In the genomic region with DNA sequence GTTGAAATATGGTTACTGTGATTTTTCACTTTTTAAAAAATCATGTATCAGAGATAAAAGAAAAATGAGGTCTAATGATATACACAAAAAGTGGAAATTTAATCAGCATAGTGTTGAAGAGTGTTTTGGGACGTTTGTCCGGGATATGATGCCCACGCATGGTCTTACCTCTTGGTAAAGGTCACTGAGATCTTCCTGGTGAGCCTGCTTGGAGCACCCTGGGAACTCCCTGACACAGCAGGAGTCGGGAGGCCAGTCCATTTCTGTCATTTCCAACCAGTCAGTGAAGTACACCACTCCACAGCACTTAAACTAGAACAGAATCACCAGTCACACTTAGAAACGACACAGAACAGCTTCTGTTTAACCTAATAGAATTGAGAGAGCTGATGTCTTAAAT, we compare ENCODE assay signal across 18 mouse cellular contexts. TPM values are rescaled to one million over a fixed set of nuclear protein-coding genes. Genes with fewer than 3 reads are reported as not detected.
A peak's percentile ranks its signal among the peaks of the same experiment; 100 is the strongest.
DNase-seq lines count a peak whose midpoint lies in the region; ATAC-seq lines count a peak whose summit lies in the region.
"Had no signal": no experiment of that assay in that cellular context is flagged by ENCODE, and none has a peak within 500 bp of the region (broad histone marks: within the 10 kb centered on the region; RNA-seq: fewer than 3 reads in every experiment).

No protein-coding gene starts in this region.

- H3K36me3 ChIP-seq in forebrain, embryonic 12.5 days (replicated peaks) = peaks cover 15% of the 10 kb centered on the region
- H3K36me3 ChIP-seq in forebrain, embryonic 10.5 days (replicated peaks) = peaks cover 31% of the 10 kb centered on the region
- peaks cover 14% of the 10 kb centered on the region for H3K36me3 ChIP-seq in hindbrain, embryonic 14.5 days (replicated peaks; ENCODE audit: control insufficient read depth, insufficient read depth)
- H3K36me3 ChIP-seq in hindbrain, embryonic 12.5 days = peaks cover 6% of the 10 kb centered on the region
- H3K36me3 ChIP-seq in midbrain, embryonic 13.5 days = peaks cover 6% of the 10 kb centered on the region
- 0 out of 2 replicates have a peak, but pooled peaks cover 4% of the 10 kb centered on the region for H3K36me3 ChIP-seq in midbrain, embryonic 14.5 days (ENCODE audit: control insufficient read depth, insufficient read depth, low read length)
- peaks cover 28% of the 10 kb centered on the region for H3K36me3 ChIP-seq in neural tube, embryonic 13.5 days
- H3K36me3 ChIP-seq: embryonic facial prominence, embryonic 12.5 days had no signal

- 91% methylated on average over 5 of the region's 5 CpGs for WGBS in forebrain, embryonic 12.5 days
- 88% methylated on average over 5 of the region's 5 CpGs for WGBS in forebrain, embryonic 10.5 days
- whole genome bisulfite sequencing in hindbrain, embryonic 14.5 days = 87% methylated on average over 5 of the region's 5 CpGs
- 81% methylated on average over 5 of the region's 5 CpGs for WGBS in hindbrain, embryonic 12.5 days
- 86% methylated on average over 5 of the region's 5 CpGs for WGBS in midbrain, embryonic 13.5 days
- 89% methylated on average over 5 of the region's 5 CpGs for WGBS in midbrain, embryonic 14.5 days
- WGBS in neural tube, embryonic 13.5 days = 79% methylated on average over 5 of the region's 5 CpGs

- 0 out of 2 replicates have a peak, but pooled peaks have one; percentile 48 for ATAC-seq in forebrain, embryonic 12.5 days (ENCODE audit: low FRiP score)
- peak; percentile 62; the same call in 1 of the 2 replicates for ATAC-seq in hindbrain, embryonic 14.5 days (ENCODE audit: low FRiP score)
- no peak for ATAC-seq in hindbrain, embryonic 12.5 days (ENCODE audit: low FRiP score)
- peak; percentile 70; the same call in 1 of the 2 replicates for ATAC-seq in midbrain, embryonic 13.5 days
- ATAC-seq in midbrain, embryonic 14.5 days (ENCODE audit: low FRiP score, low TSS enrichment) = no peak
- 0 out of 2 replicates have a peak, but pooled peaks have one; percentile 55 for ATAC-seq in neural tube, embryonic 13.5 days (ENCODE audit: low read depth)
- ATAC-seq: intestine, embryonic 15.5 days had no signal

- DNase-seq in forebrain, embryonic 10.5 days (ENCODE audit: extremely low spot score, low spot score) = no peak
- no peak for DNase-seq in hindbrain, embryonic 14.5 days (ENCODE audit: low spot score)
- no peak for DNase-seq in midbrain, embryonic 14.5 days
- DNase-seq in layer of hippocampus, adult 8-10 months (ENCODE audit: low spot score in 2 of 2) = no peak
- DNase-seq: thymus, adult 18-20 months had no signal

- no peak overlapping the region for H3K4me3 ChIP-seq in forebrain, embryonic 12.5 days (replicated peaks)
- no peak overlapping the region for H3K4me3 ChIP-seq in forebrain, embryonic 10.5 days
- H3K4me3 ChIP-seq in hindbrain, embryonic 14.5 days (replicated peaks; ENCODE audit: low read length) = no peak overlapping the region
- no peak overlapping the region for H3K4me3 ChIP-seq in hindbrain, embryonic 12.5 days
- H3K4me3 ChIP-seq in midbrain, embryonic 13.5 days (replicated peaks) = no peak overlapping the region
- H3K4me3 ChIP-seq in midbrain, embryonic 14.5 days (replicated peaks; ENCODE audit: low read depth, low read length) = no peak overlapping the region
- no peak overlapping the region for H3K4me3 ChIP-seq in neural tube, embryonic 13.5 days
- H3K4me3 ChIP-seq: embryonic facial prominence, embryonic 12.5 days; hindbrain, embryonic 15.5 days; intestine, embryonic 15.5 days had no signal

- no peak overlapping the region for H3K27ac ChIP-seq in forebrain, embryonic 12.5 days
- no peak overlapping the region for H3K27ac ChIP-seq in forebrain, embryonic 10.5 days
- H3K27ac ChIP-seq in hindbrain, embryonic 14.5 days = no peak overlapping the region
- H3K27ac ChIP-seq in hindbrain, embryonic 12.5 days = no peak overlapping the region
- H3K27ac ChIP-seq in midbrain, embryonic 13.5 days = no peak overlapping the region
- no peak overlapping the region for H3K27ac ChIP-seq in midbrain, embryonic 14.5 days (replicated peaks; ENCODE audit: low read depth, low read length)
- no peak overlapping the region for H3K27ac ChIP-seq in neural tube, embryonic 13.5 days (replicated peaks)
- H3K27ac ChIP-seq: embryonic facial prominence, embryonic 12.5 days; hindbrain, embryonic 15.5 days; intestine, embryonic 15.5 days; liver, embryonic 14.5 days; macrophage; stomach, postnatal 0 days had no signal

- no peaks in the 10 kb centered on the region for H3K4me1 ChIP-seq in forebrain, embryonic 12.5 days
- H3K4me1 ChIP-seq in forebrain, embryonic 10.5 days = no peaks in the 10 kb centered on the region
- no peaks in the 10 kb centered on the region for H3K4me1 ChIP-seq in hindbrain, embryonic 14.5 days (replicated peaks; ENCODE audit: control insufficient read depth, insufficient read depth, low read length)
- H3K4me1 ChIP-seq in hindbrain, embryonic 12.5 days = no peaks in the 10 kb centered on the region
- no peaks in the 10 kb centered on the region for H3K4me1 ChIP-seq in midbrain, embryonic 13.5 days (replicated peaks)
- no peaks in the 10 kb centered on the region for H3K4me1 ChIP-seq in midbrain, embryonic 14.5 days (ENCODE audit: control insufficient read depth, insufficient read depth, low read length)
- H3K4me1 ChIP-seq in neural tube, embryonic 13.5 days (replicated peaks) = no peaks in the 10 kb centered on the region
- H3K4me1 ChIP-seq: embryonic facial prominence, embryonic 12.5 days; hindbrain, embryonic 15.5 days; intestine, embryonic 15.5 days had no signal

- H3K4me2 ChIP-seq in forebrain, embryonic 12.5 days = no peak overlapping the region
- no peak overlapping the region for H3K4me2 ChIP-seq in hindbrain, embryonic 14.5 days (replicated peaks)
- no peak overlapping the region for H3K4me2 ChIP-seq in hindbrain, embryonic 12.5 days (replicated peaks)
- no peak overlapping the region for H3K4me2 ChIP-seq in midbrain, embryonic 13.5 days (replicated peaks)
- no peak overlapping the region for H3K4me2 ChIP-seq in midbrain, embryonic 14.5 days (ENCODE audit: low read length)
- H3K4me2 ChIP-seq in neural tube, embryonic 13.5 days = no peak overlapping the region
- H3K4me2 ChIP-seq: embryonic facial prominence, embryonic 12.5 days; hindbrain, embryonic 15.5 days; intestine, embryonic 15.5 days had no signal

- no peak overlapping the region for H3K9ac ChIP-seq in forebrain, embryonic 12.5 days
- no peak overlapping the region for H3K9ac ChIP-seq in hindbrain, embryonic 14.5 days
- no peak overlapping the region for H3K9ac ChIP-seq in hindbrain, embryonic 12.5 days
- H3K9ac ChIP-seq in midbrain, embryonic 13.5 days (replicated peaks) = no peak overlapping the region
- H3K9ac ChIP-seq in midbrain, embryonic 14.5 days (replicated peaks; ENCODE audit: low read length) = no peak overlapping the region
- H3K9ac ChIP-seq in neural tube, embryonic 13.5 days = no peak overlapping the region
- H3K9ac ChIP-seq: embryonic facial prominence, embryonic 12.5 days; hindbrain, embryonic 15.5 days; intestine, embryonic 15.5 days; liver, embryonic 14.5 days had no signal

- H3K27me3 ChIP-seq in forebrain, embryonic 12.5 days = no peaks in the 10 kb centered on the region
- H3K27me3 ChIP-seq in forebrain, embryonic 10.5 days (ENCODE audit: poor library complexity, severe bottlenecking) = peaks cover 8% of the 10 kb centered on the region
- H3K27me3 ChIP-seq in hindbrain, embryonic 14.5 days (ENCODE audit: control insufficient read depth, insufficient read depth, low read length) = no peaks in the 10 kb centered on the region
- H3K27me3 ChIP-seq in hindbrain, embryonic 12.5 days = no peaks in the 10 kb centered on the region
- H3K27me3 ChIP-seq in midbrain, embryonic 13.5 days = no peaks in the 10 kb centered on the region
- H3K27me3 ChIP-seq in midbrain, embryonic 14.5 days (ENCODE audit: control insufficient read depth, insufficient read depth, low read length) = no peaks in the 10 kb centered on the region
- H3K27me3 ChIP-seq in neural tube, embryonic 13.5 days = no peaks in the 10 kb centered on the region
- H3K27me3 ChIP-seq: embryonic facial prominence, embryonic 12.5 days; hindbrain, embryonic 15.5 days; intestine, embryonic 15.5 days; Patski had no signal

- no peaks in the 10 kb centered on the region for H3K9me3 ChIP-seq in forebrain, embryonic 12.5 days
- no peaks in the 10 kb centered on the region for H3K9me3 ChIP-seq in forebrain, embryonic 10.5 days
- no peaks in the 10 kb centered on the region for H3K9me3 ChIP-seq in hindbrain, embryonic 14.5 days (ENCODE audit: control insufficient read depth, low read length)
- no peaks in the 10 kb centered on the region for H3K9me3 ChIP-seq in hindbrain, embryonic 12.5 days (replicated peaks)
- H3K9me3 ChIP-seq in midbrain, embryonic 13.5 days = no peaks in the 10 kb centered on the region
- H3K9me3 ChIP-seq in midbrain, embryonic 14.5 days (ENCODE audit: control insufficient read depth, low read length) = no peaks in the 10 kb centered on the region
- H3K9me3 ChIP-seq in neural tube, embryonic 13.5 days = no peaks in the 10 kb centered on the region
- H3K9me3 ChIP-seq: embryonic facial prominence, embryonic 12.5 days; hindbrain, embryonic 15.5 days; intestine, embryonic 15.5 days had no signal

RNA-seq across cellular contexts. Expression of a gene that starts 56.9 kb away (rescaled TPM):
- 54.9 and 57.5 TPM in 2 replicates for polyA plus RNA-seq in forebrain, embryonic 12.5 days (2016; fragmentation: Nextera tagmentation; extraction: Ambion mirVana)
- polyA plus RNA-seq in forebrain, embryonic 10.5 days (2016; fragmentation: Nextera tagmentation; extraction: Ambion mirVana) = 55.1 and 59.9 TPM in 2 replicates
- polyA plus RNA-seq in hindbrain, embryonic 14.5 days (2014; fragmentation: Nextera tagmentation; extraction: Ambion mirVana) = 73.7 and 80.1 TPM in 2 replicates
- 55.0 and 57.0 TPM in 2 replicates for polyA plus RNA-seq in hindbrain, embryonic 12.5 days (2016; fragmentation: Nextera tagmentation; extraction: Ambion mirVana)
- polyA plus RNA-seq in midbrain, embryonic 13.5 days (2015; fragmentation: Nextera tagmentation; extraction: Ambion mirVana) = 55.0 and 56.5 TPM in 2 replicates
- polyA plus RNA-seq in midbrain, embryonic 14.5 days (2014; fragmentation: Nextera tagmentation; extraction: Ambion mirVana) = 63.6 and 69.5 TPM in 2 replicates
- polyA plus RNA-seq in neural tube, embryonic 13.5 days (2015; fragmentation: Nextera tagmentation; extraction: Ambion mirVana) = 77.5 and 78.9 TPM in 2 replicates
- total RNA-seq in layer of hippocampus, adult 8-10 months (2022) = 10 to 100 TPM; 26.8 to 35.8 (median 28.3) TPM
- total RNA-seq: megakaryocyte-erythroid progenitor cell, adult 5-6 weeks; MEL had no signal
- polyA plus RNA-seq: macrophage had no signal

Comparison
In these comparisons a context has a peak if more than half of its experiments do, and no peak if none do; other contexts are left out.
1. ATAC-seq: peak in forebrain, embryonic 12.5 days (single experiment), hindbrain, embryonic 14.5 days (single experiment), midbrain, embryonic 13.5 days (single experiment) and neural tube, embryonic 13.5 days (single experiment); none in hindbrain, embryonic 12.5 days (single experiment) and midbrain, embryonic 14.5 days (single experiment).